Mouse (Mus musculus): ENCODE data around the gene Lrrc27.

- TF ChIP-seq CTCF (conservative IDR thresholded peaks at IDR 0.05; ENCODE audit: insufficient read depth, insufficient read length, low read depth, low read length), result no peak
- TF ChIP-seq POLR2A (IDR thresholded peaks at IDR 0.05; ENCODE audit: low read depth, low read length), result no peak
Measured at GRCm38 (mm10) chr7:139228447-139229171, 15.8 kb downstream of the Lrrc27 start.

Data from kidney, adult 2 months (tissue).